Mouse (Mus musculus) forebrain, embryonic 16.5 days (tissue): ENCODE measurements around the gene Arhgef12. TPM values are rescaled to one million over a fixed set of nuclear protein-coding genes. Genes with fewer than 3 reads are reported as not detected.

Source experiments
- ATAC-seq: fragments of 200-750 bp; cut with Nextera tagmentation; 2 replicates; pipeline ENCODE4 v1.8.0; 2017; ENCODE audit warnings: mild to moderate bottlenecking, moderate library complexity
- H3K27ac ChIP-seq: fragments of 300-500 bp; sonication (generic); 2 replicates; pipeline ENCODE4 v1.5.1; 2014; ENCODE audit warnings: low read length, control low read depth
- H3K27me3 ChIP-seq: fragments of 300-500 bp; sonication (generic); replicated peaks from 2 replicates; pipeline ENCODE4 v1.6.1; 2014; ENCODE audit warnings: low read length; ENCODE audit not compliant: control insufficient read depth, insufficient read depth
- H3K36me3 ChIP-seq: fragments of 300-500 bp; sonication (generic); 2 replicates; pipeline ENCODE4 v1.6.1; 2014; ENCODE audit not compliant: control insufficient read depth, insufficient read depth
- H3K4me1 ChIP-seq: fragments of 300-500 bp; sonication (generic); replicated peaks from 2 replicates; pipeline ENCODE4 v1.6.1; 2014; ENCODE audit warnings: low read length; ENCODE audit not compliant: control insufficient read depth, insufficient read depth
- H3K4me2 ChIP-seq: fragments of 300-500 bp; sonication (generic); 2 replicates; pipeline ENCODE4 v1.6.1; 2014; ENCODE audit warnings: mild to moderate bottlenecking, low read length, control low read depth
- H3K4me3 ChIP-seq: fragments of 300-500 bp; sonication (generic); replicated peaks from 2 replicates; pipeline ENCODE4 v1.5.1; 2014; ENCODE audit warnings: mild to moderate bottlenecking, low read length, control low read depth
- H3K9ac ChIP-seq: fragments of 300-500 bp; sonication (generic); replicated peaks from 2 replicates; pipeline ENCODE4 v1.6.1; 2014; ENCODE audit warnings: low read depth, low read length, control low read depth
- H3K9me3 ChIP-seq: fragments of 300-500 bp; sonication (generic); 2 replicates; pipeline ENCODE4 v1.6.1; 2016; ENCODE audit warnings: low read length; ENCODE audit not compliant: control insufficient read depth
- WGBS: fragments of 180-500 bp; shearing (Covaris S2); extraction: QIAGEN DNeasy Blood & Tissue Kit; methylation state at CpG from one replicate; pipeline ENCODE4 v1.1.7; 2014; 5-methylcytosine and 5-hydroxymethylcytosine counted together
- polyA plus RNA-seq: library from polyadenylated mRNA; unstranded; fragments of >200 nt; fragmentation: Nextera tagmentation; extraction: Ambion mirVana; gene quantifications from 2 replicates; pipeline ENCODE4 v1.2.1, GENCODE M21; 2015

Gene Arhgef12
- 15.8 and 20.5 TPM in 2 replicates for polyA plus RNA-seq

DNA sequence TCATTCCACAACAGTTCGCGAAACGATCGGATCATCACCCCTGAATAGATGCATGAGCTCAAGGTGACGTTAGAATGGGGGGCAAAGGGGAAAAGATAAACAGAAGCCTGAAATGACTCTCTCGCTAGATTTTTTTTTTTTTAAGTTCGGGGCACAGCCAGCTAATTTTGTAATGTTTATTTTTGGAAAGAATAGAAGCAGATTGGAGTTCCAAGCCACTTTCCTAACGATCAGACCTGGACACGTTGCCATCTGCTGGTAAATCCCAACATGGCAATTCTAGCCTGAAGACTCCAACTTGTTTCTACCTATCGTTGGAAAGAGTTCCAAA lies at the start of gene Arhgef12:
Gene Arhgef12 (minus strand): TSS at position 53 of the 331 bp plus-strand sequence.
- H3K9me3 ChIP-seq, result no peaks in the 10 kb centered on the region
- no peak for ATAC-seq
- peak within 1 kb of the TSS; percentile 81 for H3K4me2 ChIP-seq
- no peaks in the 10 kb centered on the region for H3K27me3 ChIP-seq
- peaks cover 35% of the 10 kb centered on the region for H3K4me1 ChIP-seq
- peak within 1 kb of the TSS; percentile 88 for H3K4me3 ChIP-seq
- peak within 1 kb of the TSS; percentile 31; the same call in 1 of the 2 replicates for H3K27ac ChIP-seq
- H3K9ac ChIP-seq, result peak within 1 kb of the TSS; percentile 91
- 22% methylated on average over 10 of the region's 10 CpGs for WGBS
- H3K36me3 ChIP-seq, result peaks cover 14% of the 10 kb centered on the region; the same call in 1 of the 2 replicates

DNA sequence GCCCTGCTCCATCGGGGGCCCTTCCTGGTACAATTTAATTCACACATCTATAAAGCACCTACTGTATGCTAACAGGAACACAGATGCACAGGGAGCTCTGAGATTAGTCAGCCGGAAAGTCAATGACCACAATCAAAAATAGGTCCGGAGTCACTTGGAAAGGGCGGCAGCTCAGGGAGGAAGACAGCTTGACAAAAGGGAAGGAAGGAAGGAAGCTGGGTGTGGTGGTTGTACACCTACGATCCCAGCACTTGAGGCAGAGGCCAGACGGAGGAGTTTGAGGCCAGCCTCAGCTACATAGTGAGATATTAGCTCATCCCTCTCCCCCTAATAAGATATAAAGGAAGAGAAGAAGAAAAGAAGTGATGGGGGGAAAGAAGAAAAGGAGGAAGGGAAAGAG lies 48.9 kb upstream of the Arhgef12 start:
- H3K9me3 ChIP-seq, result no peaks in the 10 kb centered on the region
- no peaks in the 10 kb centered on the region for H3K36me3 ChIP-seq
- H3K4me2 ChIP-seq, result no peak overlapping the region
- no peak overlapping the region for H3K9ac ChIP-seq
- no peak overlapping the region for H3K4me3 ChIP-seq
- no peaks in the 10 kb centered on the region for H3K27me3 ChIP-seq
- no peaks in the 10 kb centered on the region for H3K4me1 ChIP-seq
- 89% methylated on average over 6 of the region's 6 CpGs for WGBS
- H3K27ac ChIP-seq, result no peak overlapping the region
- ATAC-seq, result no peak

DNA sequence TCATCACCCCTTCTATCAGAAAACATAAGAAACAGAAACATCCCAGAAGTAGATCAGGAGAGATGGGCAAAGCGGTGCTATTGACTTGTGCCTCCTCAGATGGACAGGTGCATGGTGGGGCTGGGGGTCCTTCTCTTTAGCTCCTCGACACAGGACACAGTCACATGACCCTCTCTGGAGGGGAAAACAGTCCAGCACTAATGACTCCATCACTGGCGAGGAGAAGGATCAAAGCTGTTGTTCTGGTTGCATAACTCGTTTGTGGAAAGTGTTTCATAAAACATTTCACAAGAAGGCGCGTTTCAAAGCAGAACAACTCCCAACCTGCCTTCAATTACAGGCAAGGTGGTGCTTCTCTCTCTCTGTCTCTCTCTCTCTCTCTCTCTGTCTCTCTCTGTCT lies 44.7 kb upstream of the Arhgef12 start:
- Histone ChIP-seq H3K4me3 (no peak overlapping the region), H3K9me3 (no peaks in the 10 kb centered on the region), H3K4me2 (no peak overlapping the region), H3K27me3 (no peaks in the 10 kb centered on the region), H3K36me3 (no peaks in the 10 kb centered on the region), H3K9ac (no peak overlapping the region), H3K4me1 (peaks cover 4% of the 10 kb centered on the region; the same call in 1 of the 2 replicates), H3K27ac (no peak overlapping the region)
- no peak for ATAC-seq
- 70% methylated on average over 6 of the region's 6 CpGs for WGBS

DNA sequence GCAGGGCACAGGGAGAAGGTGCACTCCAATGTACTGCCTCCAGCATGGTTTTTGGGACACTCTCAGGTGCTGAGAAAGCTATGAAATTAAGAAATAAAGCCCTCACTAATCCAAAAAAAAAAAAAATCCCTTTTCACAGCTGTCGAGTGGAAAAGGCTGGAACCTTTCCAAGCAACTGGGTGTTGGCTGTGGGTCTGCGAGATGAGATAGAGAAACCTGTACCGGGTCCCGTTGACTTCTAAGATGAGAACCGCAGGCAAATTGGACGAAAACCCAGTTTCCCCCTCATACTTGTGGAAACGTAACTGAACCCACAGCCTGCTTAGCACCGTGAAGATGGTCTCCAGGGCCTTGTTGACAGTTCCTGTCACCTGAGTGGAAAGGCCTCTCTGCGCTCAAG lies 43.9 kb upstream of the Arhgef12 start:
- Histone ChIP-seq H3K9me3 (no peaks in the 10 kb centered on the region), H3K4me2 (no peak overlapping the region), H3K27me3 (no peaks in the 10 kb centered on the region), H3K27ac (no peak overlapping the region), H3K4me1 (peaks cover 4% of the 10 kb centered on the region; the same call in 1 of the 2 replicates), H3K4me3 (no peak overlapping the region), H3K36me3 (no peaks in the 10 kb centered on the region), H3K9ac (no peak overlapping the region)
- ATAC-seq, result no peak
- 72% methylated on average over 9 of the region's 9 CpGs for WGBS

DNA sequence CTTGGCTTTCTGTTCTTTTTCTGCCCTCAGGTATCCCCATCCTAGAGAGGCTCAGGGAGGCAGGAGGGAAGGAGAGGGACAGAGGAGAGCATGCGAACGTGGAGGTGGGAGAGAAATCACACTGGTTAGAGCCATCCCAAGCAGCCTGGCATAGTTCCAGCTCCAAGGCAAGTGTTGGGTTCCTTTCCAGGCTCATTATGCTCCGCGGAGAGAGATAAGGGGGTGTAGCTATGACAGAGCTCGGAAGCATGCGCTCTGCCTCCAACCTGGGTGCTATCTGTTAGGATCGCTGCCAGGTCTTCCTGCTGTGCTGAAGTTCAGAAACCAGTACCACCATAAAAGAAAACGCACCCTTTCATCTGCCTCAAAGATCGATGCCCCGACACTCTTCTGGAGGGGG lies 43.0 kb upstream of the Arhgef12 start:
- peak; percentile 38; the same call in 1 of the 2 replicates for ATAC-seq
- Histone ChIP-seq H3K4me3 (no peak overlapping the region), H3K27me3 (no peaks in the 10 kb centered on the region), H3K36me3 (no peaks in the 10 kb centered on the region), H3K27ac (no peak overlapping the region), H3K9ac (no peak overlapping the region), H3K4me1 (peaks cover 4% of the 10 kb centered on the region; the same call in 1 of the 2 replicates), H3K4me2 (peak overlapping the region; percentile 15), H3K9me3 (no peaks in the 10 kb centered on the region)
- WGBS, result 39% methylated on average over 10 of the region's 10 CpGs

DNA sequence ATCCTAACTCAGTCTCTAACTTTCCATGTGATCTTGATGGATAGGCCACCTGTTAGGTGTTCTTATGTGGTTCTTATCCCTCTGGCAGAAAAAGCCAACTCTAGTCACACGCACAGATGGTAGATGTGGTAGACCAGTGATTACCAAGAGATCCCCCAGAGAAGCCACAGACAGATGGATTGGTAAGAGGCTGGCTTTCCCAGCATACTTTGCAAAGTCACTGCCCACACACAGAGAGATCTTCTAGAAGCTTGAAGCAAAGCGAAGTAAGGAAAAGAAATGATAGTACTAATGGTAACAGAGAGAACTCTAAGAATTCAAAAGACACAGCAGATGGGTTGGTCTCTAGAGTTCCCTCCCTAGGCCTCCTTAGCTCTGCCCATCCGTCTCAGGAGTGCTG lies 42.5 kb upstream of the Arhgef12 start:
- no peak overlapping the region for H3K4me3 ChIP-seq
- WGBS, result 88% methylated on average over 3 of the region's 3 CpGs
- H3K4me2 ChIP-seq, result no peak overlapping the region
- no peak for ATAC-seq
- H3K27me3 ChIP-seq, result no peaks in the 10 kb centered on the region
- H3K4me1 ChIP-seq, result peaks cover 4% of the 10 kb centered on the region; the same call in 1 of the 2 replicates
- H3K9me3 ChIP-seq, result no peaks in the 10 kb centered on the region
- H3K27ac ChIP-seq, result no peak overlapping the region
- no peaks in the 10 kb centered on the region for H3K36me3 ChIP-seq
- H3K9ac ChIP-seq, result no peak overlapping the region

DNA sequence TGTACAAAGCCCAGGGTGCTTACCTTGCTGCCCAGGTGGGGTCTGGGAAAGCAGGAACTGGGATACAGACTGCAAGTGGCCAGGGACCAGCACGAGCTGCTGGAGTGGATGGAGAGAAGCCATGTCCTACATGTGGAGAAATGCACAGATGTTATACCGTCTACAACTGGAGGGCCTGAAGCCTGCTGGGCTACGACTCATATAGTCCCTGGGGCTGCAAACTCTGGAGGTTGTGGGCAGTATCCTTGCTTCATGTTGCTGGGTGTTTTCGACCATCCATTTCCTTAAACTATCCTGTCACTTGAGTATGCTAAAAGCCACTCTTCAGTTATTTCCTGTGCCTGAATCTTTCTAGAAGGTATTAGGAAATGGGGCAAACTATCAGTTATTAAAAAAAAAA lies 38.2 kb upstream of the Arhgef12 start:
- no peak overlapping the region for H3K4me2 ChIP-seq
- ATAC-seq, result no peak
- 87% methylated on average over 4 of the region's 4 CpGs for WGBS
- no peak overlapping the region for H3K4me3 ChIP-seq
- no peak overlapping the region for H3K27ac ChIP-seq
- H3K9ac ChIP-seq, result no peak overlapping the region
- H3K36me3 ChIP-seq, result no peaks in the 10 kb centered on the region
- no peaks in the 10 kb centered on the region for H3K27me3 ChIP-seq
- H3K4me1 ChIP-seq, result peaks cover 3% of the 10 kb centered on the region; the same call in 1 of the 2 replicates
- no peaks in the 10 kb centered on the region for H3K9me3 ChIP-seq

DNA sequence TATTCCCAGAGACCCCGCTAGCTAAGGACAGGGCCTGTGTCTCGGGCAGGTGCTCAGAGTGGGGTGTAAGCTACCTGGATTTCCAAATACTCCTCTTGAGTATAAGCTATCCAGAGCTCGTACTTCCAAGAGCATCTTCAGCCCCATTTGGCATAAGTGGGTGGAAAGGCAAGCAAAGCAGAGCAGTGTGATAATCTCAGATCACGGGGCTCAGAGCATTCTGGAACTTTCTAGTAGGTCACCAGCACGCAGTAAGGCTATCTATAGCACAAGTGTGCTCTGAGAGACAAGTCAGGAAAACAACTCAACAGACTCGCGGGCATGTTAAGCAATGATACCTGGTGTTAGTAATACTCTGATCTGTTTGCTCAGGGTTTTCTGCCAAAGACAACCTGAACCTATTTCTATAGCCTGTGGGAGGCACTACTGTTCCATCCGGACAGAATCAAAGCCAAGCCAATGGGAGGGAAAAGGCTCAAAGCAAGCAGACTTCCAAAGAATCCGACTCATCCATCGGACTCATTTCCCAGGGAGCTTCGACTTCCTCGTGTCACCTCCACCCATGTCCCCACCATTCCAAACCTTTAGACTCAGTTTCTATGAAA lies 37.3 kb upstream of the Arhgef12 start:
- no peaks in the 10 kb centered on the region for H3K9me3 ChIP-seq

DNA sequence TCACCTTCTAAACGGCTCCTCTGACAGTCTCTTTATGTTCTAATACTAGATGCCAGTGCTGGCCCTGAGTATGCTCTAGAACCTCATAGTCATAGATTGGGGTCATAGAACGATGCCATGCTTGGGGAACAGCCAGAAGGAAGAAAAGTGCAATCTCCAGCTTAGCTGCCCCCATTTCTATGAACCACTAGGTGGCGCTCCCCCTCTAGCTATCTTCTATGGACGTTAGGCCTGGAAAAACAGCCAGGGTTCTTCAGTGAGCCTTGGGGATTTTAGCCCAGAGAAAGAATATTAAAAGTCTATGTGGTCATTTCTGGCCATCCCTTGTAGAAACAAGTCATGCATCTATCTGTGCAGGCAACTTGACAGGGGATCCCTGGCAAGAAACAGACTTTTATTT lies 34.8 kb upstream of the Arhgef12 start:
- Histone ChIP-seq H3K27me3 (no peaks in the 10 kb centered on the region), H3K4me3 (no peak overlapping the region), H3K4me1 (no peaks in the 10 kb centered on the region), H3K9me3 (no peaks in the 10 kb centered on the region), H3K27ac (no peak overlapping the region), H3K4me2 (no peak overlapping the region), H3K36me3 (no peaks in the 10 kb centered on the region), H3K9ac (no peak overlapping the region)
- WGBS, result 6% methylated on average over 4 of the region's 4 CpGs
- no peak for ATAC-seq

More for the DNA sequence above, 37.3 kb upstream of the Arhgef12 start:
- no peak overlapping the region for H3K4me2 ChIP-seq
- H3K36me3 ChIP-seq, result no peaks in the 10 kb centered on the region
- H3K4me1 ChIP-seq, result no peaks in the 10 kb centered on the region
- H3K9ac ChIP-seq, result no peak overlapping the region
- no peak overlapping the region for H3K4me3 ChIP-seq
- no peaks in the 10 kb centered on the region for H3K27me3 ChIP-seq
- 74% methylated on average over 12 of the region's 12 CpGs for WGBS
- no peak overlapping the region for H3K27ac ChIP-seq
- no peak for ATAC-seq

DNA sequence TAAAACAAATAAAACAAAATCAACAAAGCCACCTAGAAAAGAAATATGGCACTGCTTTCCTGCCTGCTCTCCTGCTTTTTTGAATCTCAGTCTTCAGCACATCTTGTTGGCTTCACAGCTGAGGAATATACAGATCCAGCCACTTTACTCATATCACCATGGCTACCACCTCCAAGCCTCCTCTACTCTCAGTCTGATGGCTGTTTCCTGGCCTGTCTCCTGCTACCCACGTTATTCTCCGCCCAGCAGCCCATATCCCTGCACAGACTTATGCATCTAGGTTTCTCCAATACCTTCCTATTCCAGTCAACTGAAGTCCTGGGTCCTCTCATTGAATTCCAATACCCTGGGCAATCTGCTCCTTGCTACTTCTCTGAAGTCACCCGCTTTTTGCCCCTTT lies 26.5 kb upstream of the Arhgef12 start:
- Histone ChIP-seq H3K4me3 (no peak overlapping the region), H3K27me3 (no peaks in the 10 kb centered on the region), H3K9me3 (no peaks in the 10 kb centered on the region), H3K27ac (no peak overlapping the region), H3K36me3 (no peaks in the 10 kb centered on the region), H3K9ac (no peak overlapping the region), H3K4me2 (no peak overlapping the region), H3K4me1 (no peaks in the 10 kb centered on the region)
- no peak for ATAC-seq
- 76% methylated on average over 3 of the region's 3 CpGs for WGBS
